Mouse (Mus musculus): ENCODE results near the gene Foxo3. TPM values are rescaled to one million over a fixed set of nuclear protein-coding genes. Genes with fewer than 3 reads are reported as not detected.

Foxo3 gene
- polyA plus RNA-seq, 1 experiment from 2014 or later: 10.2 TPM

GRCm38 (mm10) chr10:42261103-42261502 is 15.5 kb downstream of the Foxo3 start:
- Histone ChIP-seq H3K9ac (ENCODE audit: low read length) (no peak overlapping the region), H3K9me3 (ENCODE audit: control insufficient read depth, low read length) (no peaks in the 10 kb centered on the region; the same call in 1 of the 2 replicates), H3K4me3 (ENCODE audit: low read length) (no peak overlapping the region), H3K4me2 (ENCODE audit: low read depth, low read length) (no peak overlapping the region), H3K4me1 (replicated peaks; ENCODE audit: control insufficient read depth, insufficient read depth, low read length) (0 out of 2 replicates have a peak, but pooled peaks cover 2% of the 10 kb centered on the region), H3K36me3 (ENCODE audit: control insufficient read depth, insufficient read depth, low read length) (peaks cover 11% of the 10 kb centered on the region), H3K27ac (ENCODE audit: low read length) (no peak overlapping the region), H3K27me3 (ENCODE audit: control insufficient read depth, insufficient read depth, low read depth, low read length) (no peaks in the 10 kb centered on the region)
- WGBS: 87% methylated on average over 8 of the region's 8 CpGs
- ATAC-seq (ENCODE audit: low read depth): no peak

GRCm38 (mm10) chr10:42260523-42260922 is 16.0 kb downstream of the Foxo3 start:
- H3K9ac ChIP-seq (ENCODE audit: low read length): no peak overlapping the region
- H3K4me2 ChIP-seq (ENCODE audit: low read depth, low read length): no peak overlapping the region
- H3K9me3 ChIP-seq (ENCODE audit: control insufficient read depth, low read length): no peaks in the 10 kb centered on the region
- no peaks in the 10 kb centered on the region for H3K27me3 ChIP-seq (ENCODE audit: control insufficient read depth, insufficient read depth, low read depth, low read length)
- H3K4me3 ChIP-seq (ENCODE audit: low read length): no peak overlapping the region
- 37% methylated on average over 8 of the region's 8 CpGs for WGBS
- H3K4me1 ChIP-seq (replicated peaks; ENCODE audit: control insufficient read depth, insufficient read depth, low read length): 0 out of 2 replicates have a peak, but pooled peaks cover 2% of the 10 kb centered on the region
- H3K27ac ChIP-seq (ENCODE audit: low read length): no peak overlapping the region
- peaks cover 5% of the 10 kb centered on the region for H3K36me3 ChIP-seq (ENCODE audit: control insufficient read depth, insufficient read depth, low read length)
- no peak for ATAC-seq (ENCODE audit: low read depth)

DNA sequence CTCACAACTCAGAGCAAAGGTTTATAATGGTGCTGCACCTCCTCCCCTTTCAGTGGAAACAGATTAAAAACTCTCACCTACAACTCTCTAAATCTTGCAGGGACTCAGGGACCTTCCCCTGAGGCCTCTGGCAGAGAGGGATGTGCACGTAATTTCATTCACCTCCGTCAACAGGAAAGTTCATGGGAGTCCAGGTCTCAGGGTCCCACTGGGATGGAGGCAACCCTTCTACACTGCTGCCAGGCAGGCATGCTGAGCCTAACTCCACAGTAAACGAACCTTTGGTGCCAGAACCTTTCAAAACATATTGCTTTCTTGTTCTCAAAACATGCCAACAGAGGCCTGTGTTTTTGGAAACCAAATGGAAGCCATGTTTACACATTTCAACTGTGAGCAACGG is 17.0 kb downstream of the Foxo3 start:
- Histone ChIP-seq H3K27ac (ENCODE audit: low read length) (no peak overlapping the region), H3K9me3 (ENCODE audit: control insufficient read depth, low read length) (no peaks in the 10 kb centered on the region), H3K4me1 (replicated peaks; ENCODE audit: control insufficient read depth, insufficient read depth, low read length) (peaks cover 7% of the 10 kb centered on the region; the same call in 1 of the 2 replicates), H3K27me3 (ENCODE audit: control insufficient read depth, insufficient read depth, low read depth, low read length) (no peaks in the 10 kb centered on the region), H3K4me2 (ENCODE audit: low read depth, low read length) (no peak overlapping the region), H3K4me3 (ENCODE audit: low read length) (no peak overlapping the region), H3K9ac (ENCODE audit: low read length) (no peak overlapping the region), H3K36me3 (ENCODE audit: control insufficient read depth, insufficient read depth, low read length) (peaks cover 5% of the 10 kb centered on the region; the same call in 1 of the 2 replicates)
- no peak for ATAC-seq (ENCODE audit: low read depth)
- WGBS: 74% methylated on average over 4 of the region's 4 CpGs

- no peak overlapping the region for H3K4me3 ChIP-seq (ENCODE audit: low read length)
- H3K4me2 ChIP-seq (ENCODE audit: low read depth, low read length): no peak overlapping the region
- peaks cover 3% of the 10 kb centered on the region; the same call in 1 of the 2 replicates for H3K36me3 ChIP-seq (ENCODE audit: control insufficient read depth, insufficient read depth, low read length)
- WGBS: 93% methylated on average over 7 of the region's 7 CpGs
- H3K4me1 ChIP-seq (replicated peaks; ENCODE audit: control insufficient read depth, insufficient read depth, low read length): peaks cover 11% of the 10 kb centered on the region; the same call in 1 of the 2 replicates
- H3K27me3 ChIP-seq (ENCODE audit: control insufficient read depth, insufficient read depth, low read depth, low read length): no peaks in the 10 kb centered on the region
- no peak for ATAC-seq (ENCODE audit: low read depth)
- no peak overlapping the region for H3K27ac ChIP-seq (ENCODE audit: low read length)
- H3K9me3 ChIP-seq (ENCODE audit: control insufficient read depth, low read length): no peaks in the 10 kb centered on the region
- no peak overlapping the region for H3K9ac ChIP-seq (ENCODE audit: low read length)
Measured at GRCm38 (mm10) chr10:42257985-42258384, 18.6 kb downstream of the Foxo3 start.

- 71% methylated on average over 5 of the region's 5 CpGs for WGBS
- Histone ChIP-seq H3K9me3 (ENCODE audit: control insufficient read depth, low read length) (no peaks in the 10 kb centered on the region), H3K4me1 (replicated peaks; ENCODE audit: control insufficient read depth, insufficient read depth, low read length) (peaks cover 35% of the 10 kb centered on the region), H3K4me3 (ENCODE audit: low read length) (no peak overlapping the region), H3K27me3 (ENCODE audit: control insufficient read depth, insufficient read depth, low read depth, low read length) (no peaks in the 10 kb centered on the region), H3K36me3 (ENCODE audit: control insufficient read depth, insufficient read depth, low read length) (peaks cover 3% of the 10 kb centered on the region; the same call in 1 of the 2 replicates), H3K4me2 (ENCODE audit: low read depth, low read length) (no peak overlapping the region), H3K27ac (ENCODE audit: low read length) (no peak overlapping the region), H3K9ac (ENCODE audit: low read length) (no peak overlapping the region)
- ATAC-seq (ENCODE audit: low read depth): no peak
Measured at GRCm38 (mm10) chr10:42254788-42255187, 21.8 kb downstream of the Foxo3 start.

- 24% methylated on average over 8 of the region's 8 CpGs for WGBS
- no peak for ATAC-seq (ENCODE audit: low read depth)
- no peak overlapping the region for H3K4me3 ChIP-seq (ENCODE audit: low read length)
- H3K4me1 ChIP-seq (replicated peaks; ENCODE audit: control insufficient read depth, insufficient read depth, low read length): peaks cover 62% of the 10 kb centered on the region
- H3K27ac ChIP-seq (ENCODE audit: low read length): peak overlapping the region; percentile 94
- H3K36me3 ChIP-seq (ENCODE audit: control insufficient read depth, insufficient read depth, low read length): no peaks in the 10 kb centered on the region
- peak overlapping the region; percentile 14; the same call in 1 of the 2 replicates for H3K4me2 ChIP-seq (ENCODE audit: low read depth, low read length)
- H3K27me3 ChIP-seq (ENCODE audit: control insufficient read depth, insufficient read depth, low read depth, low read length): no peaks in the 10 kb centered on the region
- peak overlapping the region; percentile 29; the same call in 1 of the 2 replicates for H3K9ac ChIP-seq (ENCODE audit: low read length)
- no peaks in the 10 kb centered on the region for H3K9me3 ChIP-seq (ENCODE audit: control insufficient read depth, low read length)
Measured at GRCm38 (mm10) chr10:42251749-42252323, 24.7 kb downstream of the Foxo3 start.

DNA sequence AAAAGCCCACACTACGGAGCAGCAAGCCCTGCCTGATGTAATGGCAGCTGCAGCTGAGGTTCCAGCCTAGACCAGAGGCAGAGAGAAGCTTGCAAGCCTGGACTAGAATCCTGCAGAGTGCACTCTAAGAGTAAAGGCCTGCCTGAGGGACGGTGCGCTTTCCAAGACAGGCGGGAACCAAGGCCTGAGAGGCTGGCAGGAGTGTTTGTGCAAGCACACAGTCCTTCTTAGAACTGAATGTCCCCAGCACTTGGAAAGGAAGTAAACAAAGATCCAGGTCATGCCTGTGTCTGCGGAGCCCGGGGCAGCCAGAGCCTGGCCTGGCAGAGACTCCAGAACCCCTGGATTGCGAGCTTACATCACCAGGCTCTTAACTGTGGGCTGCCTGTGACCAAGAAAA is 25.4 kb downstream of the Foxo3 start:
- H3K9me3 ChIP-seq (ENCODE audit: control insufficient read depth, low read length): no peaks in the 10 kb centered on the region
- peak; percentile 90 for ATAC-seq (ENCODE audit: low read depth)
- H3K9ac ChIP-seq (ENCODE audit: low read length): peak overlapping the region; percentile 23
- 13% methylated on average over 7 of the region's 7 CpGs for WGBS
- H3K4me3 ChIP-seq (ENCODE audit: low read length): no peak overlapping the region
- peaks cover 67% of the 10 kb centered on the region for H3K4me1 ChIP-seq (replicated peaks; ENCODE audit: control insufficient read depth, insufficient read depth, low read length)
- no peaks in the 10 kb centered on the region for H3K27me3 ChIP-seq (ENCODE audit: control insufficient read depth, insufficient read depth, low read depth, low read length)
- peak overlapping the region; percentile 13; the same call in 1 of the 2 replicates for H3K4me2 ChIP-seq (ENCODE audit: low read depth, low read length)
- no peaks in the 10 kb centered on the region for H3K36me3 ChIP-seq (ENCODE audit: control insufficient read depth, insufficient read depth, low read length)
- H3K27ac ChIP-seq (ENCODE audit: low read length): peak overlapping the region; percentile 94

GRCm38 (mm10) chr10:42249965-42250364 is 26.6 kb downstream of the Foxo3 start:
- no peak overlapping the region for H3K27ac ChIP-seq (ENCODE audit: low read length)
- no peaks in the 10 kb centered on the region for H3K36me3 ChIP-seq (ENCODE audit: control insufficient read depth, insufficient read depth, low read length)
- no peak overlapping the region for H3K4me2 ChIP-seq (ENCODE audit: low read depth, low read length)
- peaks cover 78% of the 10 kb centered on the region for H3K4me1 ChIP-seq (replicated peaks; ENCODE audit: control insufficient read depth, insufficient read depth, low read length)
- no peak overlapping the region for H3K4me3 ChIP-seq (ENCODE audit: low read length)
- H3K9ac ChIP-seq (ENCODE audit: low read length): no peak overlapping the region
- H3K9me3 ChIP-seq (ENCODE audit: control insufficient read depth, low read length): no peaks in the 10 kb centered on the region
- 47% methylated on average over 2 of the region's 2 CpGs for WGBS
- no peak for ATAC-seq (ENCODE audit: low read depth)
- H3K27me3 ChIP-seq (ENCODE audit: control insufficient read depth, insufficient read depth, low read depth, low read length): no peaks in the 10 kb centered on the region

DNA sequence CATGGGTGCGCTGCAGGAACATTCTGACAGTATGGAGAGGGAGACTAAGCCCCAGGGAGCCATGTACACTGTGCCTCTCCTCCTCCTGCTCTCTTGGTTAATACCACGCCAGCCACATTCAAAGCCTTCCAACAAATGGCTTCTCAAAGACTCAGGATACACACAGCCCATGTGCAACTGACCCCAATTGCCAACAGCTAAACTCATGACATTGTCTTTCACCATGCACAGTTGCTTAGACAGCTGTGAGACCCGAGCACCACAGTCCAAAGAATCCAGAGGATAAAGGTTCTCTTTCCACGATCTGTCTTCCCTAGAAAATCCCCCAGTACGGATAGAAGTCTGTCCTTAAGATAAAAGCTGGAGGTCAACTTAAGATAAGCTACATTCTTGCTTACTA is 27.9 kb downstream of the Foxo3 start:
- peaks cover 80% of the 10 kb centered on the region for H3K4me1 ChIP-seq (replicated peaks; ENCODE audit: control insufficient read depth, insufficient read depth, low read length)
- WGBS: 36% methylated on average over 5 of the region's 5 CpGs
- no peaks in the 10 kb centered on the region for H3K9me3 ChIP-seq (ENCODE audit: control insufficient read depth, low read length)
- no peak for ATAC-seq (ENCODE audit: low read depth)
- no peak overlapping the region for H3K4me3 ChIP-seq (ENCODE audit: low read length)
- no peaks in the 10 kb centered on the region for H3K36me3 ChIP-seq (ENCODE audit: control insufficient read depth, insufficient read depth, low read length)
- no peak overlapping the region for H3K9ac ChIP-seq (ENCODE audit: low read length)
- H3K27ac ChIP-seq (ENCODE audit: low read length): peak overlapping the region; percentile 67
- H3K4me2 ChIP-seq (ENCODE audit: low read depth, low read length): peak overlapping the region; percentile 0; the same call in 1 of the 2 replicates
- H3K27me3 ChIP-seq (ENCODE audit: control insufficient read depth, insufficient read depth, low read depth, low read length): no peaks in the 10 kb centered on the region

Measured in lung, embryonic 16.5 days (tissue).